Mouse (Mus musculus): ENCODE results near the gene Dpep2nb. TPM values are rescaled to one million over a fixed set of nuclear protein-coding genes. Genes with fewer than 3 reads are reported as not detected.

Dpep2nb gene
- total RNA-seq, 1 experiment from 2014 or later: not detected

DNA sequence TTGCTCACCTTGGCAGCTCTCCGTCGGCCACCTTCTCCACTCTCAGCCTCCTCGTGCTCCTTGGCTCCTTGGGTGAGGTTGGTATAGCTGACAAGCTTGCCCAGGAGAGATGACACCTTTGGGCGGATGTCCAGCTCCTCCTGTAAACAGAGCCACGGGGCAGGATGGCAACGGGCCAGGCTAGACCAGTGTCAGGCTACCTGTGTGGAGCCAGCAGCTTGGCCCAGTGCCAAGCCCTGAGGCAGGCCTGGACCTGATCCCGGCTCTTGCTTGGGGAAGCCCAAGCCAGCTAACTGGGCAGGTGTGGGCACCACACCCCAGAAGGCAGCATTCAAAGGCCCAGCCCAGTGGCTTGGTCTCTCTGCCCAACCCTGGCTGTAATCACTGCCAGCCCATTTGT is 46.4 kb downstream of the Dpep2nb start:
- DNase-seq: peak; percentile 27

DNA sequence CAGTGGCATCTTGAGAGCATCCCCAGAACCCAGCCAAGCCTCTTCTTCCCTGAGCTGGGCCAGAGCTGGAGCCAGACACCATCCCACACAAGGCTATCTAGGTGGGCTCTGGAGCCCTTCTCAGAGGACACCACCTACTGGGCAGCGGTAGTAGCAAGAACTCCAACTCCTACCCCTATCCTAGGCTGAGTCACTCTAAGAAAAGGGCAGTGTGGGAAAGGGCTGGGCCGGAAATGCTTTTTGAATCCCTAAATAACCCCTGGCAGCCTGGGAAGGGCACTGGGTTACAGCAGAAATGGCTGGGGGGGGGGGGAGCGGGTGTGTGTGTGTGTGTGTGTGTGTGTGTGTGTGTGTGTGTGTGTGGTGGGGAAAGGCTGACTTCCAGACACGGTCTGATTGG is 48.0 kb downstream of the Dpep2nb start:
- no peak for DNase-seq

DNA sequence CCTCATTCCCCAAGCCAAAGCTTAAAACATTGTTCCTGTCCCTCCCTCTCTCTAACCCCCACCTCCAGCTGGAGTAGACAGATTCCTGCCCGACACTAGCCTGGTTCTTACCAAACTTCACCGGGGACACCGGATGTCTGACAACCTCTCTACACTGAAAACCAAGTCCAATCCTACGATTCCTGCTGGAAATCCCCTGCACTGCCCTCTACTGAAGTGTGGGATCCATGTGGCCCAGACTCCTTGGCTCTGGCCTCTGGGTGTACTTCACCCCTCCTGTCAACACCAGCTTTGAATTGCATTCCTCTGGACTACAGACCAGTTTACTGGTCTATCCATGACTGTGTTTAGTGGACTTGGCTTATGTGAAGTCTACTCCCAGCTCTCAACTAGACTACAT is 49.2 kb downstream of the Dpep2nb start:
- no peak for DNase-seq

DNA sequence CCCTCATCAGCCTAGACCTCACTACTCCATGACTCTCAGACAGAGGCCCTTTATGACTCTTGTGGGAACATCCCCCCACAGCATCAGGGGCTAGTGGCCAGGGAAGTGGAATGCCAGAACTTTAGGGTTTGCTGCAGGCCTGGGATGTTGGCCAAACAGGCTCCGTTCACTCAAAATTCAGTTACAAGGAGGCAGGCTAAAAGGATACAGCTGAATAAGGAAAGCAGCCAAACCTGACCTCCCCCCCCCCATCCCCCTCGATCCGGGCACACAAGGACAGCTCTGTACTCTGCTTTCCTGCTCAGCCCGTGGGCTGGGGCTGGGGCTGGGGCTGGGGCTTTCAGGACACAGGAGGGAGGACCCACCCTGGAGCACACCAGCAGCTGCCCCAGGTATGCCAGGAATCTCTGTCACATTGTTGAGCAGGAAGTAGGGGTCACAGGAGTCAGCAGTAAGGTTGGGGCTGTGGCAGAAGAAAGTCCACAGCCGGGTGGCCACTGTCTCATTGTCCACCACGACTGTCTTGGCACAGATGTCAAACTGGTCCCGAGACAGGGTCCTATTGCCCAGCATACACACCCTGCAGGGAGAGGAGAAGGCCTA is 54.6 kb downstream of the Dpep2nb start:
- DNase-seq: no peak

DNA sequence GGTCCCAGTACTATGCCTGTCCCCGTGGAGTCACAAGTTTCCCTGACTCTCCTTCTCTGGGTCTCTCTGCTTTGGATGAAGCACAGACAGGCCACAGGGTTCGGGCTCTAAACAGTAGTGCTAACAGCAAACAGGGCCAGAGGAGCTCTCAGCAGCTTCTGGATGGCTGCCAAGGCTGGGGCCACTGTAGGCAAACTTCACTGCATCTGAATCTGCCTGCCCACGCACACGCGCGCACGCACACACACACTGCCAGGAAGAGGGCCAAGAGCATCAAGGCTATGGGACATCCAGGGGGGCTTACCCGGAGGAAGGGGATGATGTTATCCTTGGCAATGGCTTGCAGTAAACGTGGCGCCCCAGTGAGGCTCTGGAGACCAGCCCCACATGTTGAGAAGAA is 56.4 kb downstream of the Dpep2nb start:
- peak; percentile 59 for DNase-seq

Small RNA genes lying within 50 kb of the gene (microRNA-seq; reads per million reads assigned to microRNA genes)
- gene Mir7074: 0.34 to 0.36 reads per million in 2 experiments

Other genes starting within 250 kb of the Dpep2nb start
- 9.3 and 9.6 TPM in 2 replicates for gene Gfod2, start 247.3 kb downstream of the Dpep2nb start, total RNA-seq (2021)
- gene Ranbp10, start 178.6 kb downstream of the Dpep2nb start, total RNA-seq (2021): 25.4 and 29.5 TPM in 2 replicates
- gene Tsnaxip1, start 178.2 kb downstream of the Dpep2nb start, total RNA-seq (2021): not detected in 2 replicates
- gene Cenpt, start 152.7 kb downstream of the Dpep2nb start, total RNA-seq (2021): 7.5 and 9.2 TPM in 2 replicates
- gene Thap11, start 150.8 kb downstream of the Dpep2nb start, total RNA-seq (2021): 38.0 and 40.1 TPM in 2 replicates
- gene Nutf2, start 145.4 kb downstream of the Dpep2nb start, total RNA-seq (2021): 36.3 and 56.0 TPM in 2 replicates
- gene Edc4, start 125.1 kb downstream of the Dpep2nb start, total RNA-seq (2021): 33.5 and 38.6 TPM in 2 replicates
- gene Nrn1l, start 112.4 kb downstream of the Dpep2nb start, total RNA-seq (2021): 1.9 TPM in 1 of 2 replicates, not detected in the other
- gene Pskh1, start 105.5 kb downstream of the Dpep2nb start, total RNA-seq (2021): 32.3 and 38.1 TPM in 2 replicates
- gene Ctrl, start 72.1 kb downstream of the Dpep2nb start, total RNA-seq (2021): 0.91 TPM in 1 of 2 replicates, not detected in the other
- 70.6 and 74.9 TPM in 2 replicates for gene Psmb10, start 67.5 kb downstream of the Dpep2nb start, total RNA-seq (2021)
- gene Lcat, start 62.6 kb downstream of the Dpep2nb start, total RNA-seq (2021): 1.9 and 7.7 TPM in 2 replicates
- 40.6 and 43.5 TPM in 2 replicates for gene Slc12a4, start 39.9 kb downstream of the Dpep2nb start, total RNA-seq (2021)
- gene Dpep3, start 26.5 kb downstream of the Dpep2nb start, total RNA-seq (2021): not detected in 2 replicates
- gene Dus2, start 14.6 kb downstream of the Dpep2nb start, total RNA-seq (2021): 12.5 and 16.8 TPM in 2 replicates
- 14.7 and 17.9 TPM in 2 replicates for gene Ddx28, start 5.9 kb upstream of the Dpep2nb start, total RNA-seq (2021)
- 54.9 TPM in 2 replicates for gene Nfatc3, start 52.9 kb upstream of the Dpep2nb start, total RNA-seq (2021)
- gene Esrp2, start 131.0 kb upstream of the Dpep2nb start, total RNA-seq (2021): 2.0 and 3.9 TPM in 2 replicates
- 27.6 and 27.7 TPM in 2 replicates for gene Pla2g15, start 144.4 kb upstream of the Dpep2nb start, total RNA-seq (2021)
- gene Slc7a6, start 162.9 kb upstream of the Dpep2nb start, total RNA-seq (2021): 25.6 and 29.0 TPM in 2 replicates
- gene Slc7a6os, start 205.0 kb upstream of the Dpep2nb start, total RNA-seq (2021): 28.5 and 30.2 TPM in 2 replicates
- gene Prmt7, start 205.0 kb upstream of the Dpep2nb start, total RNA-seq (2021): 28.4 and 31.1 TPM in 2 replicates